Mouse (Mus musculus) liver, postnatal 0 days (tissue): ENCODE measurements around the gene Rec114. TPM values are rescaled to one million over a fixed set of nuclear protein-coding genes. Genes with fewer than 3 reads are reported as not detected.
A peak's percentile ranks its signal among the peaks of the same experiment; 100 is the strongest.

ENCODE experiments used
- ATAC-seq: fragments of 200-750 bp; cut with Nextera tagmentation; 2 replicates; pipeline ENCODE4 v1.8.0; 2017; ENCODE audit warnings: mild to moderate bottlenecking, moderate library complexity
- DNase-seq: peaks from one replicate; pipeline ENCODE4 v3.0.0-alpha.2; 2016
- H3K27ac ChIP-seq: fragments of 300-500 bp; sonication (generic); 2 replicates; pipeline ENCODE4 v1.5.1; 2014; ENCODE audit warnings: antibody characterized with exemption, moderate library complexity, mild to moderate bottlenecking, low read depth
- H3K27me3 ChIP-seq: fragments of 300-500 bp; sonication (generic); 2 replicates; pipeline ENCODE4 v1.6.1; 2014; ENCODE audit warnings: low read length, control low read depth, mixed read lengths; ENCODE audit not compliant: insufficient read depth
- H3K36me3 ChIP-seq: fragments of 300-500 bp; sonication (generic); replicated peaks from 2 replicates; pipeline ENCODE4 v1.6.1; 2014; ENCODE audit warnings: mild to moderate bottlenecking, control low read depth, low read length, moderate library complexity, mixed read lengths; ENCODE audit not compliant: insufficient read depth
- H3K4me1 ChIP-seq: fragments of 300-500 bp; sonication (generic); 2 replicates; pipeline ENCODE4 v1.6.1; 2014; ENCODE audit warnings: antibody characterized with exemption, mild to moderate bottlenecking, control low read depth; ENCODE audit not compliant: insufficient read depth
- H3K4me2 ChIP-seq: fragments of 300-500 bp; sonication (generic); 2 replicates; pipeline ENCODE4 v1.6.1; 2014; ENCODE audit warnings: low read depth, mild to moderate bottlenecking, low read length, moderate library complexity, mixed read lengths
- H3K4me3 ChIP-seq: fragments of 300-500 bp; sonication (generic); 2 replicates; pipeline ENCODE4 v1.5.1; 2014; ENCODE audit warnings: low read depth, low read length
- H3K9ac ChIP-seq: fragments of 300-500 bp; sonication (generic); replicated peaks from 2 replicates; pipeline ENCODE4 v1.6.1; 2014; ENCODE audit warnings: mild to moderate bottlenecking, moderate library complexity
- H3K9me3 ChIP-seq: fragments of 300-500 bp; sonication (generic); 2 replicates; pipeline ENCODE4 v1.6.1; 2016; ENCODE audit warnings: mild to moderate bottlenecking, control low read depth, low read length, mixed read lengths
- CTCF ChIP-seq: sonication (generic); IDR thresholded peaks from 2 replicates; pipeline ENCODE4 v1.5.1; 2016; ENCODE audit warnings: antibody characterized with exemption, low read depth
- EP300 ChIP-seq: IDR thresholded peaks from 2 replicates; pipeline ENCODE4 v1.6.1; 2016; ENCODE audit warnings: antibody characterized with exemption, low read depth, mild to moderate bottlenecking
- WGBS: fragments of 180-500 bp; shearing (Covaris S2); extraction: QIAGEN DNeasy Blood & Tissue Kit; methylation state at CpG from one replicate; pipeline ENCODE4 v1.1.7; 2014; ENCODE audit not compliant: insufficient replicate concordance; 5-methylcytosine and 5-hydroxymethylcytosine counted together
- polyA plus RNA-seq: library from polyadenylated mRNA; unstranded; fragments of >200 nt; fragmentation: Nextera tagmentation; extraction: Ambion mirVana; gene quantifications from 2 replicates; pipeline ENCODE4 v1.2.1, GENCODE M21; 2015

The Rec114 gene
- polyA plus RNA-seq, 1 experiment from 2014 or later = 35.1 TPM

GRCm38 (mm10) chr9:58657735-58658512 lies 85.8 kb downstream of the Rec114 start:
- H3K27ac ChIP-seq = peak overlapping the region; percentile 86
- DNase-seq = peak; percentile 57
- peaks cover 38% of the 10 kb centered on the region for H3K4me1 ChIP-seq

DNA sequence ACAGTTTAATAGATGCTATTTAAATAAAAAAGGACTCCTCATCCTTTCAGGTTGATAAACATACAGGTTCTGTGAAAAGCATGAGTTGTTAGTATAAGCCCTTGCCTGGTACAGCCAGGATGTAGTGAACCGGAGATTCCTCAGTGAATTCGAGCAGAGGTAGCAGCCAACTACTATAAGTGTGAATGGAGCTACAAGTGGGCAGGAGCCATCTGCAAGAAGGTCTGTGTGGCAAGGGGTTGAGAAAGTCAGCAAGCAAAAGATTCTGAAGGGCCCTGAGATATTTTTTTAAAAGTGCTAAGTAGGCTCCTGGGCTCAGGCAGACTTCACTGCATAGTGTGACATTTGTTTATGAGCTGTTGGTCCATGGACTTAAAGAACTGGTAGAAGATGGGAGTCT lies 86.9 kb downstream of the Rec114 start:
- ATAC-seq = no peak
- 91% methylated on average over 2 of the region's 2 CpGs for WGBS
- Histone ChIP-seq H3K4me1 (peaks cover 32% of the 10 kb centered on the region), H3K27ac (peak overlapping the region; percentile 86), H3K4me2 (peak overlapping the region; percentile 54), H3K36me3 (peaks cover 28% of the 10 kb centered on the region), H3K4me3 (peak overlapping the region; percentile 31), H3K9me3 (no peaks in the 10 kb centered on the region), H3K27me3 (no peaks in the 10 kb centered on the region), H3K9ac (peak overlapping the region; percentile 51)
- DNase-seq = no peak
- no peak for TF ChIP-seq CTCF
- TF ChIP-seq EP300 = no peak

More at GRCm38 (mm10) chr9:58657735-58658512, 85.8 kb downstream of the Rec114 start:
- 44% methylated on average over 5 of the region's 5 CpGs for WGBS
- Histone ChIP-seq H3K4me3 (0 out of 2 replicates have a peak overlapping the region, but pooled peaks have one; percentile 31), H3K9ac (peak overlapping the region; percentile 51), H3K4me2 (peak overlapping the region; percentile 54), H3K36me3 (peaks cover 28% of the 10 kb centered on the region), H3K27me3 (no peaks in the 10 kb centered on the region), H3K9me3 (no peaks in the 10 kb centered on the region)
- peak; percentile 89 for ATAC-seq
- TF ChIP-seq EP300 = peak; percentile 99
- no peak for TF ChIP-seq CTCF

GRCm38 (mm10) chr9:58656396-58656795 lies 87.4 kb downstream of the Rec114 start:
- ATAC-seq (peak; percentile 22; the same call in 1 of the 2 replicates), DNase-seq (peak; percentile 72)
- H3K4me2 ChIP-seq = peak overlapping the region; percentile 54
- WGBS = 66% methylated on average over 2 of the region's 2 CpGs
- peaks cover 32% of the 10 kb centered on the region for H3K4me1 ChIP-seq
- peak overlapping the region; percentile 31 for H3K4me3 ChIP-seq
- H3K9ac ChIP-seq = peak overlapping the region; percentile 51; the same call in 1 of the 2 replicates
- H3K27ac ChIP-seq = peak overlapping the region; percentile 86
- peaks cover 33% of the 10 kb centered on the region for H3K36me3 ChIP-seq
- TF ChIP-seq CTCF (peak; percentile 76), EP300 (peak; percentile 24; the same call in 1 of the 2 replicates)
- no peaks in the 10 kb centered on the region for H3K27me3 ChIP-seq
- no peaks in the 10 kb centered on the region for H3K9me3 ChIP-seq

DNA sequence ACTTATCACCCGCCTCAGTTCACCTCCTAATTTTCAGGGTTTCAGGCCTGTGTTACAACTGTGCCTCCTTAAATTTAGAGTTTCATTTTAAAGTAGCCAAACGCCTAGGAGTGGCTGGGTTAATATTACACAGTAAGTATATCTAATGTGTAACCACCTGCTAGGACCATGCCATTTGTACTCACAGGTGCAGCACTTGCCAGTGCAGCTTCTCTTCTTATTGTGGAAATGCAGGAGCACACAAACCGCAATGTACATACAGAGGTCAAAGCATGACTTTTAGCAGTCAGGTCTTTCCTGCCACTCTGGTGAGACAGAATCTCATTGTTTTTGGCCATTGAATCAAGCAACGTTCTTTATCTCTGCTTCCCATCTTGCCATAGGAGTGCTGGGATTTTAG lies 89.3 kb downstream of the Rec114 start:
- ATAC-seq (no peak), DNase-seq (no peak)
- Histone ChIP-seq H3K36me3 (peaks cover 35% of the 10 kb centered on the region), H3K9me3 (no peaks in the 10 kb centered on the region), H3K4me3 (no peak overlapping the region), H3K27ac (no peak overlapping the region), H3K4me1 (peaks cover 22% of the 10 kb centered on the region), H3K27me3 (no peaks in the 10 kb centered on the region), H3K9ac (no peak overlapping the region), H3K4me2 (0 out of 2 replicates have a peak overlapping the region, but pooled peaks have one; percentile 14)
- WGBS = 65% methylated on average over 4 of the region's 4 CpGs
- no peak for TF ChIP-seq CTCF
- TF ChIP-seq EP300 = no peak

- H3K27me3 ChIP-seq = no peaks in the 10 kb centered on the region
- TF ChIP-seq CTCF = peak; percentile 70
- no peak for TF ChIP-seq EP300
- H3K36me3 ChIP-seq = peaks cover 36% of the 10 kb centered on the region
- DNase-seq (no peak), ATAC-seq (no peak)
- peaks cover 4% of the 10 kb centered on the region; the same call in 1 of the 2 replicates for H3K4me1 ChIP-seq
- H3K27ac ChIP-seq = no peak overlapping the region
- H3K9ac ChIP-seq = no peak overlapping the region
- no peak overlapping the region for H3K4me2 ChIP-seq
- WGBS = 54% methylated on average over 4 of the region's 4 CpGs
- H3K9me3 ChIP-seq = no peaks in the 10 kb centered on the region
- H3K4me3 ChIP-seq = no peak overlapping the region
These were observed 91.8 kb downstream of the Rec114 start for GRCm38 (mm10) chr9:58651993-58652392.

GRCm38 (mm10) chr9:58649265-58649626 lies 94.5 kb downstream of the Rec114 start:
- no peak for ATAC-seq
- Histone ChIP-seq H3K36me3 (peaks cover 41% of the 10 kb centered on the region), H3K9ac (no peak overlapping the region), H3K27ac (0 out of 2 replicates have a peak overlapping the region, but pooled peaks have one; percentile 8), H3K4me2 (no peak overlapping the region), H3K4me3 (no peak overlapping the region), H3K9me3 (no peaks in the 10 kb centered on the region), H3K4me1 (no peaks in the 10 kb centered on the region), H3K27me3 (no peaks in the 10 kb centered on the region)
- WGBS = 57% methylated on average over 4 of the region's 4 CpGs
- TF ChIP-seq CTCF = no peak
- TF ChIP-seq EP300 = no peak
- no peak for DNase-seq
